Mouse (Mus musculus) lung, adult 2 months (tissue): ENCODE data around the gene Col4a3. TPM values are rescaled to one million over a fixed set of nuclear protein-coding genes. Genes with fewer than 3 reads are reported as not detected.

ENCODE experiments used
- DNase-seq: peaks from one replicate; pipeline ENCODE4 v3.0.0; 2022
- H3K4me1 ChIP-seq: fragments of 200-500 bp; 2 replicates; pipeline ENCODE4 v1.6.1; 2011; ENCODE audit warnings: low read length; ENCODE audit not compliant: control insufficient read depth, insufficient read depth
- H3K4me3 ChIP-seq: fragments of 200-500 bp; replicated peaks from 2 replicates; pipeline ENCODE3; 2011; ENCODE audit warnings: low read depth, mild to moderate bottlenecking, control low read depth, low read length; ENCODE audit errors: extremely low read depth
- CTCF ChIP-seq: fragments of 200-500 bp; IDR thresholded peaks from 2 replicates; pipeline ENCODE4 v1.5.1; 2011; ENCODE audit warnings: mild to moderate bottlenecking, low read length, control low read depth; ENCODE audit not compliant: insufficient read depth
- POLR2A ChIP-seq: fragments of 200-500 bp; IDR thresholded peaks from 2 replicates; pipeline ENCODE4 v1.6.1; 2011; ENCODE audit warnings: low read depth, mild to moderate bottlenecking, control low read depth, low read length, borderline replicate concordance; ENCODE audit errors: extremely low read depth
- WGBS: fragments of 180-500 bp; shearing (Covaris S2); methylation state at CpG from one replicate; pipeline ENCODE4 v1.1.7; 2018; 5-methylcytosine and 5-hydroxymethylcytosine counted together
- polyA plus RNA-seq: library from polyadenylated mRNA; depleted of rRNA; stranded (reverse); fragments of >200 nt; gene quantifications from 2 replicates; pipeline ENCODE4 v1.2.3, GENCODE M21; 2012

Gene Col4a3
- polyA plus RNA-seq, 1 experiment, result 64.6 TPM

- no peak overlapping the region for H3K4me3 ChIP-seq
- TF ChIP-seq CTCF (no peak), POLR2A (no peak)
- 0 out of 2 replicates have a peak, but pooled peaks cover 3% of the 10 kb centered on the region for H3K4me1 ChIP-seq
- WGBS, result 74% methylated on average over 5 of the region's 5 CpGs
- DNase-seq, result no peak
These were observed 42.8 kb downstream of the Col4a3 start for GRCm38 (mm10) chr1:82629495-82629894.

- TF ChIP-seq CTCF, result no peak
- no peak for TF ChIP-seq POLR2A
These were observed 44.6 kb downstream of the Col4a3 start for GRCm38 (mm10) chr1:82631169-82631792.

GRCm38 (mm10) chr1:82634545-82635253, 48.0 kb downstream of the Col4a3 start:
- DNase-seq, result peak; percentile 44
- 0 out of 2 replicates have a peak, but pooled peaks cover 3% of the 10 kb centered on the region for H3K4me1 ChIP-seq
- H3K4me3 ChIP-seq, result no peak overlapping the region
- 52% methylated on average over 19 of the region's 19 CpGs for WGBS
- TF ChIP-seq POLR2A (no peak), CTCF (no peak)

More at GRCm38 (mm10) chr1:82631169-82631792, 44.6 kb downstream of the Col4a3 start:
- 36% methylated on average over 6 of the region's 6 CpGs for WGBS
- H3K4me3 ChIP-seq, result no peak overlapping the region
- DNase-seq, result no peak
- H3K4me1 ChIP-seq, result 0 out of 2 replicates have a peak, but pooled peaks cover 3% of the 10 kb centered on the region

GRCm38 (mm10) chr1:82635254-82635620, 48.5 kb downstream of the Col4a3 start:
- 91% methylated on average over 9 of the region's 9 CpGs for WGBS
- Histone ChIP-seq H3K4me3 (no peak overlapping the region), H3K4me1 (0 out of 2 replicates have a peak, but pooled peaks cover 3% of the 10 kb centered on the region)
- no peak for TF ChIP-seq POLR2A
- TF ChIP-seq CTCF, result no peak
- no peak for DNase-seq

- no peak for TF ChIP-seq CTCF
- no peak for TF ChIP-seq POLR2A
- no peak for DNase-seq
- 47% methylated on average over 4 of the region's 4 CpGs for WGBS
These were observed 49.6 kb downstream of the Col4a3 start for GRCm38 (mm10) chr1:82636321-82636720.

GRCm38 (mm10) chr1:82637414-82637813, 50.7 kb downstream of the Col4a3 start:
- 87% methylated on average over 7 of the region's 7 CpGs for WGBS
- H3K4me3 ChIP-seq, result no peak overlapping the region
- no peak for TF ChIP-seq CTCF
- no peak for TF ChIP-seq POLR2A
- 0 out of 2 replicates have a peak, but pooled peaks cover 3% of the 10 kb centered on the region for H3K4me1 ChIP-seq
- DNase-seq, result no peak

More at GRCm38 (mm10) chr1:82636321-82636720, 49.6 kb downstream of the Col4a3 start:
- Histone ChIP-seq H3K4me1 (0 out of 2 replicates have a peak, but pooled peaks cover 3% of the 10 kb centered on the region), H3K4me3 (no peak overlapping the region)

GRCm38 (mm10) chr1:82638428-82638827, 51.7 kb downstream of the Col4a3 start:
- 82% methylated on average over 2 of the region's 2 CpGs for WGBS
- DNase-seq, result no peak
- 0 out of 2 replicates have a peak, but pooled peaks cover 3% of the 10 kb centered on the region for H3K4me1 ChIP-seq
- no peak for TF ChIP-seq CTCF
- H3K4me3 ChIP-seq, result no peak overlapping the region

GRCm38 (mm10) chr1:82641316-82641987, 54.7 kb downstream of the Col4a3 start:
- TF ChIP-seq POLR2A, result no peak
- peak; percentile 87 for TF ChIP-seq CTCF
- WGBS, result 20% methylated on average over 18 of the region's 18 CpGs
- peak; percentile 75 for DNase-seq
- Histone ChIP-seq H3K4me1 (no peaks in the 10 kb centered on the region), H3K4me3 (no peak overlapping the region)

- WGBS, result 45% methylated on average over 10 of the region's 10 CpGs
- Histone ChIP-seq H3K4me1 (no peaks in the 10 kb centered on the region), H3K4me3 (no peak overlapping the region)
- DNase-seq, result no peak
- TF ChIP-seq CTCF (no peak), POLR2A (no peak)
These were observed 61.3 kb downstream of the Col4a3 start for GRCm38 (mm10) chr1:82647989-82648388.
